Mouse (Mus musculus) hematopoietic multipotent progenitor cell, adult 10-12 weeks (in vitro differentiated cells): ENCODE measurements around the gene Scaf8. TPM values are rescaled to one million over a fixed set of nuclear protein-coding genes. Genes with fewer than 3 reads are reported as not detected.

Source experiments
- polyA plus RNA-seq: library from polyadenylated mRNA; stranded (reverse); fragments of >175 nt; gene quantifications from 2 replicates; pipeline ENCODE4 v1.2.3, GENCODE M21; 2012; ENCODE audit warnings: low replicate concordance

Scaf8 gene
- polyA plus RNA-seq = 30.8 and 53.0 TPM in 2 replicates

GRCm38 (mm10) chr17:3114720-3115379 lies at the start of gene Scaf8:
TSS of gene Scaf8 (plus strand) at chr17:3114972.

Other genes with a start within 250 kb of the Scaf8 start
- 0.45 and 1.2 TPM in 2 replicates for gene Tiam2, start 211.6 kb downstream of the Scaf8 start, polyA plus RNA-seq